8 mouse cellular contexts compared by ENCODE assay signal in genomic region chr7:119794251-119794638, GRCm38 (mm10). TPM values are rescaled to one million over a fixed set of nuclear protein-coding genes. Genes with fewer than 3 reads are reported as not detected.
DNase-seq lines count a peak whose midpoint lies in the region; ATAC-seq and TF ChIP-seq lines count a peak whose summit lies in the region.

No protein-coding gene starts in this region.

- H3K27ac ChIP-seq in embryonic facial prominence, embryonic 13.5 days = peak overlapping the region; percentile 80
- peak overlapping the region; percentile 66 for H3K27ac ChIP-seq in intestine, embryonic 15.5 days
- peak overlapping the region; percentile 68 for H3K27ac ChIP-seq in midbrain, embryonic 15.5 days

- WGBS in lung, adult 2 months = under 1% methylated on average over 21 of the region's 21 CpGs
- under 1% methylated on average over 21 of the region's 21 CpGs for WGBS in embryonic facial prominence, embryonic 13.5 days
- under 1% methylated on average over 21 of the region's 21 CpGs for WGBS in intestine, embryonic 15.5 days
- under 1% methylated on average over 20 of the region's 21 CpGs for WGBS in midbrain, embryonic 15.5 days

- peaks cover 12% of the 10 kb centered on the region for H3K36me3 ChIP-seq in embryonic facial prominence, embryonic 13.5 days
- H3K36me3 ChIP-seq in intestine, embryonic 15.5 days = no peaks in the 10 kb centered on the region
- H3K36me3 ChIP-seq in midbrain, embryonic 15.5 days (replicated peaks) = 0 out of 2 replicates have a peak, but pooled peaks cover 3% of the 10 kb centered on the region

- no peaks in the 10 kb centered on the region for H3K27me3 ChIP-seq in embryonic facial prominence, embryonic 13.5 days
- no peaks in the 10 kb centered on the region for H3K27me3 ChIP-seq in intestine, embryonic 15.5 days (replicated peaks)
- H3K27me3 ChIP-seq in midbrain, embryonic 15.5 days (replicated peaks) = no peaks in the 10 kb centered on the region

- H3K4me2 ChIP-seq in embryonic facial prominence, embryonic 13.5 days = peak overlapping the region; percentile 74
- peak overlapping the region; percentile 84 for H3K4me2 ChIP-seq in intestine, embryonic 15.5 days (replicated peaks)
- peak overlapping the region; percentile 80 for H3K4me2 ChIP-seq in midbrain, embryonic 15.5 days

- no peak for DNase-seq in lung, adult 2 months
- no peak for DNase-seq in lung, postnatal 25 days (ENCODE audit: low spot score)
- DNase-seq in thymus, postnatal 4 days = no peak
- DNase-seq in left cerebral cortex, adult 8-10 months (ENCODE audit: low spot score in 2 of 2) = no peak
- no peak for DNase-seq in left cerebral cortex, postnatal 4 days

- H3K9ac ChIP-seq in embryonic facial prominence, embryonic 13.5 days = peak overlapping the region; percentile 88
- H3K9ac ChIP-seq in intestine, embryonic 15.5 days = peak overlapping the region; percentile 78
- peak overlapping the region; percentile 81 for H3K9ac ChIP-seq in midbrain, embryonic 15.5 days

- ATAC-seq in embryonic facial prominence, embryonic 13.5 days (ENCODE audit: insufficient number of reproducible peaks, insufficient read depth, low FRiP score, low TSS enrichment, low read depth) = no peak; the same call in 1 of the 2 replicates
- peak; percentile 84 for ATAC-seq in intestine, embryonic 15.5 days
- no peak for ATAC-seq in midbrain, embryonic 15.5 days (replicated peaks)

- no peak for TF ChIP-seq CTCF in lung, adult 2 months (IDR thresholded peaks at IDR 0.05; ENCODE audit: insufficient read depth, low read length)

- intact Hi-C loops in left cerebral cortex, postnatal 4 days (cut with DNase I) = no loop called here

- no peaks in the 10 kb centered on the region for H3K9me3 ChIP-seq in embryonic facial prominence, embryonic 13.5 days
- no peaks in the 10 kb centered on the region for H3K9me3 ChIP-seq in intestine, embryonic 15.5 days
- no peaks in the 10 kb centered on the region for H3K9me3 ChIP-seq in midbrain, embryonic 15.5 days

- no peak for TF ChIP-seq POLR2A in lung, adult 2 months (IDR thresholded peaks at IDR 0.05; ENCODE audit: borderline replicate concordance, extremely low read depth, low read depth, low read length)

- peak overlapping the region; percentile 92 for H3K4me3 ChIP-seq in lung, adult 2 months (replicated peaks; ENCODE audit: extremely low read depth, low read depth, low read length)
- peak overlapping the region; percentile 72 for H3K4me3 ChIP-seq in embryonic facial prominence, embryonic 13.5 days
- peak overlapping the region; percentile 58 for H3K4me3 ChIP-seq in intestine, embryonic 15.5 days (replicated peaks)
- H3K4me3 ChIP-seq in midbrain, embryonic 15.5 days = peak overlapping the region; percentile 90

- H3K4me1 ChIP-seq in lung, adult 2 months (ENCODE audit: control insufficient read depth, insufficient read depth, low read length) = no peaks in the 10 kb centered on the region
- H3K4me1 ChIP-seq in embryonic facial prominence, embryonic 13.5 days = peaks cover 11% of the 10 kb centered on the region
- peaks cover 5% of the 10 kb centered on the region; the same call in 1 of the 2 replicates for H3K4me1 ChIP-seq in intestine, embryonic 15.5 days (replicated peaks)
- H3K4me1 ChIP-seq in midbrain, embryonic 15.5 days = peaks cover 15% of the 10 kb centered on the region

RNA-seq across cellular contexts. Expression of gene Eri2, which starts 0.4 kb away (rescaled TPM):
- 0.76 and 1.2 TPM in 2 replicates for polyA plus RNA-seq in lung, adult 2 months (2012; rRNA removed)
- 24.5 and 27.4 TPM in 2 replicates for polyA plus RNA-seq in embryonic facial prominence, embryonic 13.5 days (2015; fragmentation: Nextera tagmentation; extraction: Ambion mirVana)
- polyA plus RNA-seq in intestine, embryonic 15.5 days (2015; fragmentation: Nextera tagmentation; extraction: Ambion mirVana) = 16.0 and 18.8 TPM in 2 replicates
- 15.2 and 16.3 TPM in 2 replicates for polyA plus RNA-seq in midbrain, embryonic 15.5 days (2015; fragmentation: Nextera tagmentation; extraction: Ambion mirVana)
- 1 to 10 TPM; 5.7 to 7.5 (median 7.1) TPM for total RNA-seq in left cerebral cortex, adult 8-10 months (2022)
- 10 to 100 TPM in 1 of 2 experiments, 1 to 10 TPM in 1; 9.2 to 10.2 TPM for total RNA-seq in left cerebral cortex, postnatal 4 days (2021)

RNA-seq across cellular contexts. Expression of gene Rexo5, which starts 0.4 kb away (rescaled TPM):
- 1.6 and 4.9 TPM in 2 replicates for polyA plus RNA-seq in lung, adult 2 months (2012; rRNA removed)
- polyA plus RNA-seq in embryonic facial prominence, embryonic 13.5 days (2015; fragmentation: Nextera tagmentation; extraction: Ambion mirVana) = 23.4 and 29.1 TPM in 2 replicates
- polyA plus RNA-seq in intestine, embryonic 15.5 days (2015; fragmentation: Nextera tagmentation; extraction: Ambion mirVana) = 17.7 and 19.6 TPM in 2 replicates
- 10.1 and 10.8 TPM in 2 replicates for polyA plus RNA-seq in midbrain, embryonic 15.5 days (2015; fragmentation: Nextera tagmentation; extraction: Ambion mirVana)
- 1 to 10 TPM; 1.0 to 3.6 (median 2.1) TPM for total RNA-seq in left cerebral cortex, adult 8-10 months (2022)
- total RNA-seq in left cerebral cortex, postnatal 4 days (2021) = 1 to 10 TPM; 7.2 to 7.9 TPM

RNA-seq across cellular contexts. Expression of gene Acsm3, which starts 33.5 kb away (rescaled TPM):
- 0.57 and 2.9 TPM in 2 replicates for polyA plus RNA-seq in lung, adult 2 months (2012; rRNA removed)
- polyA plus RNA-seq in embryonic facial prominence, embryonic 13.5 days (2015; fragmentation: Nextera tagmentation; extraction: Ambion mirVana) = 0.18 and 0.32 TPM in 2 replicates
- 9.1 and 9.2 TPM in 2 replicates for polyA plus RNA-seq in intestine, embryonic 15.5 days (2015; fragmentation: Nextera tagmentation; extraction: Ambion mirVana)
- not detected in 2 replicates for polyA plus RNA-seq in midbrain, embryonic 15.5 days (2015; fragmentation: Nextera tagmentation; extraction: Ambion mirVana)
- total RNA-seq in left cerebral cortex, adult 8-10 months (2022) = not detected
- not detected for total RNA-seq in left cerebral cortex, postnatal 4 days (2021)
